Mouse (Mus musculus) thymus, adult 2 months (tissue): ENCODE measurements at regions not wholly inside any gene's neighbourhood (a gene's known extent, or its start where the extent isn't known, plus 50 kb on each side); places are given as distances from the start of the nearest gene placed in this dataset.

Experiments used
- CTCF ChIP-seq: fragments of 200-500 bp; IDR thresholded peaks from 2 replicates; pipeline ENCODE4 v1.5.1; 2012; ENCODE audit warnings: mild to moderate bottlenecking, control low read depth, low read length, moderate library complexity, borderline replicate concordance; ENCODE audit not compliant: control insufficient read depth, poor library complexity, insufficient read depth; ENCODE audit errors: extremely low read depth
- POLR2A ChIP-seq: fragments of 200-500 bp; IDR thresholded peaks from 2 replicates; pipeline ENCODE4 v1.6.1; 2012; ENCODE audit warnings: mild to moderate bottlenecking, low read length, control low read depth, moderate library complexity; ENCODE audit not compliant: control insufficient read depth, poor library complexity, insufficient read depth; ENCODE audit errors: extremely low read depth

DNA sequence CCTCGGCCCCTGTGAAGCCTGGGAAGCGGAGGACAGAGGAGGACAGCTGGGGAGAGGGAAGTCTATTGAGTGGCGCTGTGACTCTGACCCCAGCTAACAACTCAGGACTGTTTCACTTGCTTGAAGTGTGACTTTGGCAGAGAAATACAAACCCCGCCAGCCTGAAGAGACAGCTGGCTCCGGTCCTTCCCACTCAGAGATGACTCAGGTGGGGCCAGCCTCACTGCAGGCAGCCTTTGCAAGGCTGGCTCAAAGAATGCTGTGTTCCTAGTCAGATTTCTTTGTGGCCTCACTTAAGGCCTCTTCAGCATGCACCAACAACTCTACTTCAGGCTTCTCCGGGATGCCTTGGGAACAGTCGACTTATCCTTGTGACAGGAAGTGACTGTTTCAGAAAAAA is 307.7 kb downstream of the 3100002H09Rik start:
- no peak for TF ChIP-seq POLR2A
- TF ChIP-seq CTCF: no peak
